Mouse (Mus musculus) lung, postnatal 0 days (tissue): Measurements from ENCODE around the gene Chtop.
A peak's percentile ranks its signal among the peaks of the same experiment; 100 is the strongest.

ENCODE experiments used
- CTCF ChIP-seq: IDR thresholded peaks from 2 replicates; pipeline ENCODE4 v1.5.1; 2016; ENCODE audit warnings: antibody characterized with exemption, mild to moderate bottlenecking
- EP300 ChIP-seq: IDR thresholded peaks from 2 replicates; pipeline ENCODE4 v1.6.1; 2016; ENCODE audit warnings: antibody characterized with exemption, mild to moderate bottlenecking, control low read depth

DNA sequence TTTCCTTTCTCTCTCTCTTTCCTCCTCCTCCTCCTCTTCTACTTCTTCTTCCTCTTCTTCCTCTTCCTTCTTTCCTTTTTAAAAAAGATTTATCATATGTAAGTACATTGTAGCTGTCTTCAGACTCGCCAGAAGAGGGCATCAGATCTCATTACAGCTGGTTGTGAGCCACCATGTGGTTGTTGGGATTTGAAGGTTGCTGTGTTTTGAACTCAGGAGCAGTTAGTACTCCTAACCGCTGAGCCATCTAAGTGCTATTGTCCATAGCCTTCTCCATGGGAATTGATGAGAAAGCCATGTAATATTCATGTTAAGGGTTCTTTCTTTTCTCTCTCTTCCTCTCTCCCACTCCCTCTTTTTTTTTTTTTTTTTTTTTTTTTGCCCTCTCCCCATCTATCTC lies 17.9 kb downstream of the Chtop start:
- TF ChIP-seq CTCF (peak; percentile 65), EP300 (no peak)
